Mouse (Mus musculus) spleen, adult 2 months (tissue): Measurements from ENCODE around the gene Tnfrsf18. TPM values are rescaled to one million over a fixed set of nuclear protein-coding genes. Genes with fewer than 3 reads are reported as not detected.

Experiments
- DNase-seq, 2 experiments: peaks; one replicate each; pipeline versions ENCODE4 v3.0.0 to v3.0.0-alpha.2; 2012 to 2021; ENCODE audit warnings: low spot score in 2 of 2, low read depth in 1 of 2
- H3K27ac ChIP-seq: fragments of 200-500 bp; 2 replicates; pipeline ENCODE4 v1.5.1; 2012; ENCODE audit warnings: low read length, inconsistent platforms; ENCODE audit not compliant: insufficient read depth
- H3K27me3 ChIP-seq: fragments of 200-500 bp; 2 replicates; pipeline ENCODE4 v1.6.1; 2012; ENCODE audit warnings: mild to moderate bottlenecking, moderate library complexity, low read length, inconsistent platforms; ENCODE audit not compliant: control insufficient read depth, insufficient read depth
- H3K36me3 ChIP-seq: fragments of 200-500 bp; 2 replicates; pipeline ENCODE4 v1.6.1; 2012; ENCODE audit warnings: mild to moderate bottlenecking, low read length, inconsistent platforms; ENCODE audit not compliant: control insufficient read depth, insufficient read depth
- H3K4me1 ChIP-seq: fragments of 200-500 bp; 2 replicates; pipeline ENCODE4 v1.6.1; 2011; ENCODE audit warnings: inconsistent platforms; ENCODE audit not compliant: control insufficient read depth, insufficient read depth, insufficient read length
- H3K4me3 ChIP-seq: fragments of 200-500 bp; 2 replicates; pipeline ENCODE4 v1.5.1; 2011; ENCODE audit warnings: mild to moderate bottlenecking, inconsistent platforms; ENCODE audit not compliant: insufficient read depth, insufficient read length; ENCODE audit errors: extremely low read depth
- CTCF ChIP-seq: fragments of 200-500 bp; IDR thresholded peaks from 2 replicates; pipeline ENCODE4 v1.5.1; 2011; ENCODE audit warnings: mild to moderate bottlenecking, inconsistent platforms; ENCODE audit not compliant: insufficient read depth, insufficient read length, insufficient replicate concordance; ENCODE audit errors: extremely low read depth
- POLR2A ChIP-seq: fragments of 200-500 bp; IDR thresholded peaks from 2 replicates; pipeline ENCODE4 v1.6.1; 2011; ENCODE audit warnings: low read depth, low read length, inconsistent platforms
- WGBS: fragments of 180-500 bp; shearing (Covaris S2); methylation state at CpG from one replicate; pipeline ENCODE4 v1.1.7; 2018; 5-methylcytosine and 5-hydroxymethylcytosine counted together
- polyA plus RNA-seq: library from polyadenylated mRNA; depleted of rRNA; stranded (reverse); fragments of >200 nt; gene quantifications from 2 replicates; pipeline ENCODE4 v1.2.3, GENCODE M21; 2012

Gene Tnfrsf18
- polyA plus RNA-seq, 1 experiment, result 29.9 TPM

- no peak within 1 kb of the TSS for H3K4me3 ChIP-seq
- no peak within 1 kb of the TSS for H3K27ac ChIP-seq
- no peaks in the 10 kb centered on the region for H3K27me3 ChIP-seq
- H3K36me3 ChIP-seq, result no peaks in the 10 kb centered on the region
- no peak for TF ChIP-seq CTCF
- TF ChIP-seq POLR2A, result no peak
- DNase-seq, result no peak
- no peaks in the 10 kb centered on the region for H3K4me1 ChIP-seq
- WGBS, result 76% methylated on average over 5 of the region's 5 CpGs
These were observed 33.3 kb downstream of the Tnfrsf18 start, which contains the start of gene Ttll10 for GRCm38 (mm10) chr4:156059261-156059660. Gene Ttll10, minus strand, starts transcription at chr4:156059414.

- WGBS, result 72% methylated on average over 10 of the region's 10 CpGs
- no peak for DNase-seq
These were observed 33.7 kb downstream of the Tnfrsf18 start for GRCm38 (mm10) chr4:156059713-156060112.

DNA sequence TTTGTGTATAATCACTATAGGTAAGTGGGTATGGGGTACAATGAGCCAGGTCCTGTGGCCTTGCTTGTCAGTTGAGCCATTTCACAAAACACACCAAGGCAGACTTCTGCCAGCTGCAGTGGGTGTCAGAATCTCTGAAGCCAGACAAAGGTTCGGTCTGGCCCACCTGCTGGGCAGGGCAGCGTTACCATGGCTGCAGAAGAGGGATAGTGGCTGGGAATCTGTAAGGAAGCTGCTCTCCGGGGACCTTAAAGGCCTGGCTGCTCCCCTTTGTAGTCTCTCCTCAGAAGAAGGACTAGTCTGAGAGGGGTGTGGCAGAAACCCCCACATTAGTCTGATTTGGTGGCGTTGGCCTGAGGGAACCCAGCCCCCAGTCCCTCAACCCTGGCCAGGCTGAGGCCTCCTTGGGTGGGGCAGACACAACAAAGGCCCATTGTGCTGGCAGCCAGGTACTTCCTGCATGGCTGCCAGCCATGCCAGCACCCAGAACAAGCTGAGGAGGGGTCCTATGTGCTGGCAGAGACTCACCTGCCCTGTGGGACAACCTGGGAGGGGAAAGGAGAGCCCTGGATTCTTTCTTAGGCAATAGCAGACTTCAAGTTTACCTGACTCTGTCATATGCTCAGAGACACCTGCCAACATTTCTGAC, 38.0 kb downstream of the Tnfrsf18 start:
- H3K27me3 ChIP-seq, result no peaks in the 10 kb centered on the region
- DNase-seq, result no peak
- no peak for TF ChIP-seq POLR2A
- TF ChIP-seq CTCF, result no peak
- WGBS, result 77% methylated on average over 4 of the region's 4 CpGs
- H3K36me3 ChIP-seq, result no peaks in the 10 kb centered on the region
- no peak overlapping the region for H3K4me3 ChIP-seq
- no peak overlapping the region for H3K27ac ChIP-seq
- H3K4me1 ChIP-seq, result peaks cover 13% of the 10 kb centered on the region; the same call in 1 of the 2 replicates

More at GRCm38 (mm10) chr4:156059713-156060112, 33.7 kb downstream of the Tnfrsf18 start:
- H3K36me3 ChIP-seq, result no peaks in the 10 kb centered on the region
- TF ChIP-seq CTCF (no peak), POLR2A (no peak)
- no peak overlapping the region for H3K27ac ChIP-seq
- H3K4me1 ChIP-seq, result no peaks in the 10 kb centered on the region
- H3K4me3 ChIP-seq, result no peak overlapping the region
- H3K27me3 ChIP-seq, result no peaks in the 10 kb centered on the region

- DNase-seq, result no peak
- H3K36me3 ChIP-seq, result no peaks in the 10 kb centered on the region
- peaks cover 13% of the 10 kb centered on the region; the same call in 1 of the 2 replicates for H3K4me1 ChIP-seq
- 89% methylated on average over 9 of the region's 9 CpGs for WGBS
- H3K27me3 ChIP-seq, result no peaks in the 10 kb centered on the region
- H3K4me3 ChIP-seq, result no peak overlapping the region
- H3K27ac ChIP-seq, result no peak overlapping the region
- TF ChIP-seq POLR2A (no peak), CTCF (no peak)
These were observed 38.5 kb downstream of the Tnfrsf18 start for GRCm38 (mm10) chr4:156064510-156064897.

- DNase-seq, result no peak
- no peak overlapping the region for H3K27ac ChIP-seq
- no peak for TF ChIP-seq POLR2A
- no peak for TF ChIP-seq CTCF
- no peaks in the 10 kb centered on the region for H3K36me3 ChIP-seq
- 90% methylated on average over 10 of the region's 10 CpGs for WGBS
- H3K27me3 ChIP-seq, result no peaks in the 10 kb centered on the region
- H3K4me3 ChIP-seq, result no peak overlapping the region
- peaks cover 18% of the 10 kb centered on the region; the same call in 1 of the 2 replicates for H3K4me1 ChIP-seq
These were observed 39.4 kb downstream of the Tnfrsf18 start for GRCm38 (mm10) chr4:156065156-156065894.

DNA sequence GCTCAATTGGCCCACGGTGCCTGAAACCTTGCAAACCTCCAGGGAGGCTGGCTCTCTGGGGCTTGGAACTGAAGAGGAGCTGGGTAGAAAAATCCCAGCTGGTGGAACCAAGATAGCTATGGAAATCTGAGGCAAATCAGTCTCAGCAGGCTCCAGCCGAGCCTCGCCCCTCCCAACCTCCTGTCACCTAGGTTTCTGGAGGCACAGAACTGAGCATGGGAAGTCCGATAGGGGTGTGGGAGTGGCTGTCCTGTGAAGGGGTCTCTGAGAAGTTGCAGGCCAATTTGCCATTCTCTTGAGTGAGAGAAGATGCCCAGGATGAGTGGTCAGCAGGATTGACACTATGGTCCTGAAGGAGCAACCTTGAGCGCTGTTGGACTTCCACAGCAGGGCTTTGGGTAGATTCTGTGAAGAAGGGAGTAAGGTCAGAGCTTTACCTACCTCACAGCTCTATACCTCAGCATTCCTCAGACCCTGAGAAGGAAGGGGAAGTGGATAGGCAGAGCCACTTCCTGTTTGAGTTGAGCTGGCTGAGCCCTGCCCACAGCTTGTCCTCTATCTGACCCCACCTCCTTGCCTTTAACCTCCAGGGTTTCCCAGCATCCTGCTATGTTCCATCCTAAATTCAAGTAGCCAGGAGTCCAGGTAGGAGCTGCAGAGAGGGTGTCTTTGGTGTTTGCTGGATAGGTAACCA, 41.4 kb downstream of the Tnfrsf18 start:
- Histone ChIP-seq H3K27me3 (no peaks in the 10 kb centered on the region), H3K4me3 (no peak overlapping the region), H3K4me1 (peaks cover 24% of the 10 kb centered on the region; the same call in 1 of the 2 replicates), H3K27ac (peak overlapping the region; percentile 40), H3K36me3 (no peaks in the 10 kb centered on the region)
- DNase-seq, result no peak
- no peak for TF ChIP-seq POLR2A
- no peak for TF ChIP-seq CTCF
- WGBS, result 68% methylated on average over 5 of the region's 5 CpGs
